Mouse (Mus musculus) naive thymus-derived CD4-positive, alpha-beta T cell, adult 2 months (primary cell): ENCODE data around the gene Traf3ip1.
A peak's percentile ranks its signal among the peaks of the same experiment; 100 is the strongest.

Experiments
- DNase-seq: peaks from one replicate; pipeline ENCODE4 v3.0.0-alpha.2; 2011; ENCODE audit warnings: low read depth

Gene Traf3ip1

DNA sequence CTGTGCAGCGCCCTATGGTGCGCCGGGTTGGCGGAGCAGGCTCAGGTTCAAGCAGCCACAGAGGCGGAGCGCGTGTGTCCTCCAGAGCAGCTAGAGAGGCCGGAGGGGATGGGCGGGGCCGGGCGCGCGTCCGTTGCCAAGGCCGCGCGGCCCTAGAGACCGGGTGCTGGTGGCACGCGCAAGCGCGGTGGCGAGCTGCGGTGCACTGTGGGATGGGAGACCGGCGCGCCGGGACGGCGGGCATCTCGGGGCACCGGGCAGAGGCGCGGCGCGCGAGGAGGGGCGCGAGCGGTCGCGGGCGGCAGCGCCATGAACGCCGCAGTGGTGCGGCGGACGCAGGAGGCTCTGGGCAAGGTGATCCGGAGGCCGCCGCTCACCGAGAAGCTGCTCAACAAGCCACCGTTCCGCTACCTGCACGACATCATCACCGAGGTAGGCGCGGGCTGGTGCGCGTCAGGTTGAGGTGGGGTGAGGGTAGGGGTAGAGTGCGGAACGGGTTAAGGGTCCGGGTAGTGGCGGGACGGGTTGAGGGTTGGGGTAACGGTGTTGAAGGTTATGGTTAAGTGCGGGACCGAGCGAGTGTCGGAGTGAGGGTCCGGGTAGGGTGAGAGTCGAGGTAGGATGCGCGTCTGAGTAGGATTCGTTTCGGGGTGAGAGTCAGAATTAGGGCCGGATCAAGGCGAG, at the start of gene Traf3ip1:
Gene Traf3ip1, plus strand, starts transcription at position 191 of the 684 bp plus-strand sequence.
- DNase-seq, result peak; percentile 91

GRCm38 (mm10) chr1:91444841-91445830, 49.3 kb upstream of the Traf3ip1 start:
- no peak for DNase-seq

- DNase-seq, result no peak
These were observed 48.4 kb upstream of the Traf3ip1 start for GRCm38 (mm10) chr1:91446060-91446459.

DNA sequence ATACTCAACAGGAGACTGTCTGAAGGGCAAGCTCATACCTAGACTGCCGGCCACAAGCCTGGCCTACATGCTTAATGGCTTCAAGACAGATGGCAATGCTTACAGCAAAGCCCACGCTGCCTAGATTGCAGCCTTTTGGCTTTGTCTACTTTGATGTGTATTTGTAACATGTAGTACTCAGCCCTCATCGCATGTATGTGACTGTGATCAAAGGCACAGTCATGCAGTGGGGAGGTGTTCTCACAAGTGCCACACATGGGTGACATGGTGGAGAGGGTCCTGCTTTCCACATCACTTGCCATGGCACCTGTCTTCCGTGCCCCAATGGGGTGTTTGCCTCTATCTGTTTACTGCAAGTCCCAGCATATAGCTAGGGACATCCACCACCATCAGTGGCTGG, 47.9 kb upstream of the Traf3ip1 start:
- DNase-seq, result no peak

GRCm38 (mm10) chr1:91448688-91449087, 45.8 kb upstream of the Traf3ip1 start:
- no peak for DNase-seq

DNA sequence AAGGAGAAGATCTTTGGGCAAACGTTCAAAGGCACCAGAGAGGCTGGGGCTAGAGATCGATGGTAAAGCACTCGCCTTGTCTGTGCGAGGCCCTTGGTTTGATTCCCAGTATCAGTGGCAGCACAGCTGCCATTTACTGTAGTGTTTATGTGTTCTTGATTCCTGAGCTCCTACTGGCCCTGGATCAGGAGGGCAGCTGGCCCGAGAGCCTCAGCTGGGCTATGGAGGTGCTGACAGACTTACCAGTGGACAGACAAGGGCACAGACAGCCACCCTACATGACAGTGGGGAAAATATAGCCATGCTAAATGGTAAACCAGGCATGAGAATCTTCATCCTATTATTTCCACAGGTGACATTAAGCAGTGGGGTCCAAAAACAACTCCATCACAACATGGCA, 43.6 kb upstream of the Traf3ip1 start:
- DNase-seq, result no peak

DNA sequence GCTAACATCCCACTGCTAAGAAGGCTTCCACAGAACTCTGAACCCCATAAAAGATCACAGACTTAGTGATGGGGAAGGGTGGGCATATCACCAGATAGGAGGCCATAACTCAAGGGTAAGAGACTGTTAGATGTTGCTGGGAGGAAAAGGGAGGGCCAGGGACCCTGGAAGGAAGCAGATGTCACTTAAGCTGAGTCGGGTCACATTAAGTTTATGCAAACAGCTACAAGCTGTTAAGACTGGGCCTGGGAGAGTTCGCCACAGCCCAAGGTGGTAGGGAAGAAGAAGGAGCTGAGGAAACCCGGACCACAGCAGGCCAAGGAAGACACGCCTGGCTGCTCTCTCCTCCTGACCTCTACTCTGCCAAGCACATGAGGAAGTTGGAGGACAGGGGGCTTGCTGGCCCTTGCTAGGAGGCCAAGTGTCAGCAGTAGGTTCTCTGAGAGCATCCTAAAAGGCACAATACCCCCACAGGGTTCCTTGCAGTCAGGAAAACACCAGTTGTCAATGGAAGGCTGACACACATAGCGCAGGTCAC, 42.8 kb upstream of the Traf3ip1 start:
- DNase-seq, result no peak

DNA sequence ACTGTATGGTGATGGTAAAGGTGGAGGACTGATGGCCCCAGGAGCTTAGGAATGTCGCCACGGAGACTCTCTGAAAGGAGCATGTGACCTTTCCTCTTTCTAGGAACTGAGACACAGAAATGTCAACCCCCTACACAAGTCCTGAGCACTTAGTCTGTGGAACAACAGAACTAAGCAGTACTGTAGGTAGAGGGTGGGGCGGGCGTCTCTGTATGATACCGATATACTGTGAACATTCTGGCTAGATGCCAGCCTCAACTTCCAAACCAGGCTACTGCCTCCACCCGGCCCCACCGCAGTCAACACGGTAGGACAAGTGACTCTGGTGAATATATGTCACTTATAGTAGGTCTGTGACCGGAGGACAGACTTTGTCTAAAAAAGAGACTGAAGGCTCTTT, 40.5 kb upstream of the Traf3ip1 start:
- no peak for DNase-seq

GRCm38 (mm10) chr1:91454366-91454765, 40.1 kb upstream of the Traf3ip1 start:
- DNase-seq, result no peak

DNA sequence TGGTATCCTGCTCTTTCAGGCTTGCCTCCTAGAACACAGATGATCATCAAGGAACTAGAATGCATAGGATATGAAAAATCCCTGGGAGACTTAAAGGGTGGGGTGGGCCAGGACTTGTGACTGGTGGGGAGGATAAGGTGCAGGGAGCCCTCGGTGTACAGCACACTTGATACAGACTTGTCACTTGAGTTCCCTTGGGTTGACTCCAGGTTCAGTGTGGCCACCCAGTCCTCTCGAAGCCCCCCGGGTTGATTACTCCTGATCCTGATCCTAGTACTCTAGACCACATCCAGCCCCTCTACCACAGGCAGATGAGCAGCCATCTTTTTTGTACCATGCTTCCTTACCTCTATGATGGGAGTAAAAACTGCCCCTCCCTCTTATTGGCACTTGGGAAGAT, 39.5 kb upstream of the Traf3ip1 start:
- DNase-seq, result no peak

GRCm38 (mm10) chr1:91455661-91456161, 38.7 kb upstream of the Traf3ip1 start:
- DNase-seq, result no peak

- DNase-seq, result no peak
These were observed 38.1 kb upstream of the Traf3ip1 start for GRCm38 (mm10) chr1:91456301-91456801.

DNA sequence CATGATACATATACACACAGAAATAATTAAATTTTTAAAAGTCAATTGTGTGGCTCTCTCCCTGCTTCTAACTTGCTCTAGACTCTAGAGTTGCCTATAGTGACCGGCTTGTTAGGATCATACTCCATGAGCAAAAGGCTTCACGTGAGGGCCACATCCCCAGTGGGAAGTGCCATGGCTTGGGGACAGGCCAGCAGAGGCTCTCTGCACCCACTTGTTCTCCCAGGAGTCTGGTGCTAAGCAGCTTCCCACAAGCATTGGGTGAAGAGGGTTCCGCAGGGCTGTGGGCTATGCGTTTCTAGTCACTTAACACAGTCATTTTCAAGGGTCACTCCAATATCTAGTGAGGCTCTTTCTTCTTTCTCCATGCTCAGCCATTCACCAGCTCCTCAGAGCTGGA, 37.3 kb upstream of the Traf3ip1 start:
- no peak for DNase-seq

DNA sequence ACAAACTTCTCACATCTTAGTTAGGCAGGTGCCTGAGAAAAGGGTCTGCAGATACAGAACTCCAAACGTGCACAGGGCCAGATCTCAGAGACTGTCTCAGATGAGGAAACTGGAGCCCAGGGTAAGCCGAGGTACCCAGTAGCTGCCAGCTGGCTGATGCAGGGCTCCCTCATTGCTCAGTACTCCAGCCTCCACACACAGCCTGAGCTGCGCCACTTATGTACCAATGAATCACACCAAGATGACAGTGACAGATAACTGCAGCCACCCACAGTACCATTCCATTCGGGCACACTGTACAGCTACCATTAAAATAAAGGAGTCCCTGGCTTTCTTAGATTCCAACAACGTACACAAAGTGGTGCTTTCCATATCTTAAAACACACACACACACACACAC, 36.7 kb upstream of the Traf3ip1 start:
- peak; percentile 28 for DNase-seq

GRCm38 (mm10) chr1:91458223-91458861, 36.1 kb upstream of the Traf3ip1 start:
- DNase-seq, result peak; percentile 43

- peak; percentile 100 for DNase-seq
These were observed 35.2 kb upstream of the Traf3ip1 start, which contains the start of gene Per2 for GRCm38 (mm10) chr1:91459059-91459809. Per2 (minus strand) TSS chr1:91459324.

DNA sequence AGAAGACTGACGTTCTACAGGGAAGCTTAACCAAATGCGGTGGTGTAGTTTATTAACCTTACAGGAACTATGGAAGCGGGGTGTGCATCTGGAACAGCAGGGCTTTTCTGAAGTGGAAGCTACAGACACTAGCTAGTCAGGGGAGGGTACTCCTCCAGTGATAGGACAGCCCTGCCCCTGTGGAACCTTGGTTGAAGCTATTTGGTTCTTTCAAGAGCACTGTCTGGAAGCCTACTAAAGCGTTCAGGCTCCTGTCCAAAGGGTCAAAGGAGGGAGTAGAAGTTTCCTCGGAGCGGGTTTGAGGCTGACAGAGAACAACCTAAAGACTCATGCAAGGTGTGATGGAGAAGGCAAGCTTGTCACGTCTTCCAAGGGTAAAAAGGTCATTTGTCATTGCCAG, 34.4 kb upstream of the Traf3ip1 start:
- DNase-seq, result no peak

DNA sequence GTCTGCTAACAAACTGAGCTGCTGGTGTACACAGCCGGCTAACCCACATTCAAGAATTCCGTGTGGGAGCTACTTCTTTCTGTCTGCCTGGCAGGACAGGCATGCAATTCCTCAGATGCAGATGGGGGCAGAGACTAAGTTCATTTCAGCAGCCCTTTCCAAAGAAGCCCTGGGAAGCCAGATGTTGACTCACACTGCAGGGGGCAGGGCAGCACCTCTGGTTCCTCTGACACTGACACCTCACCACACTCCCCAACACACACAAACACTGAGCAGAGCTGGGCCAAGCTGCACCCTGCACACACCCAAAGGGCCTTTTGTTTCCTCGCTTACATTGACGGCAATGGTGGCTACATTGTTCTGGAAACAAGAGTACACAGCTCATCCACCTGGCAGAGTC, 33.9 kb upstream of the Traf3ip1 start:
- DNase-seq, result peak; percentile 28

DNA sequence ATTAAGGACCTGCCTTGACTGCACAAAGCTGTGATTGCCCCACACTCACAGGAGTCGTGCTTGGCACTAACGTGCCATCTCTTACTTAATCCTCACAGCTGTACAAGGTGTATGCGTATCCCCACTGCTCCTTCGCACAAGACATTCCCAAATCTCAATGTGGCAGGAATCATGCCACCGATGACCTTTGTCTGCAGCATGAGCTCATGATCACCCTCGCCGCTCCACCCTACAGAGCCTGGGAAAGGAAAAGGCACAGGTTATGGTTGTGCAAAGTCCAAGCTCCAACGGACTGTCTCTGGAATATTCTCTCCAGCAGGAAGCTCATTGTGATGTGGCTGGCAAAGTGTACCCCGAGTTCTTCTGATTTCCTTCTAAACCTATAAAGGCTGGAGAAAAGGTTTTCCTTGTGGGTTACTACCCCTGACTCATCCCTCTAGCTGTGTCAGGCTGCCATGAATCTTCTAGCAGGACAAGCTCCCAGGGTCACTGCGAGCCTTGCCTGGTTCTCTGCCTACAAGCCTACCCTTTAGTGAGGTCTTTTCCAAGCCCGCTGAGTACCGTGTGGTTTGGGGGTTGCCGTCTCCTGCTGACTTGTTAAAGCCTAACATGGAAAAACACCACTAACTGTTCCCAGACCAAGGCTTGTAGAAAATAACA, 31.0 kb upstream of the Traf3ip1 start:
- DNase-seq, result no peak

DNA sequence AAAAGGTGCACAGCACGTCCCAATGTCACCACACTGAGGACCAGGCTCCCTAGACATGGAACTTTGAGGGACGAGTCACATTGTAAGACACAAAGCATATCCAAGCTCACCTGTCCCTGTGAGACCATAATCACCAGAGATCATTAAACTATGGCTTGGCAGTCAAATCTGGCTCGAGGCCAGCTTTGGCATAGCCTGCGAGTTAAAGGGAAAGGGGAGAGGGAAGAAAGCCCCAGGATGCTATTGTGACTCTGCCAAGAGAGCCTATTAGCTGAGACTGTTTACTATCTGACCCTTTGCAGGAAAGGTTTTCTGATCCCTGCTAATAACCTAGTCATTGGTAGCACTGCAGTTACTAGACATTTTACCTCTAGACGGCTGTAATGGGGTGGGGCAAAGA, 30.0 kb upstream of the Traf3ip1 start:
- DNase-seq, result no peak

DNA sequence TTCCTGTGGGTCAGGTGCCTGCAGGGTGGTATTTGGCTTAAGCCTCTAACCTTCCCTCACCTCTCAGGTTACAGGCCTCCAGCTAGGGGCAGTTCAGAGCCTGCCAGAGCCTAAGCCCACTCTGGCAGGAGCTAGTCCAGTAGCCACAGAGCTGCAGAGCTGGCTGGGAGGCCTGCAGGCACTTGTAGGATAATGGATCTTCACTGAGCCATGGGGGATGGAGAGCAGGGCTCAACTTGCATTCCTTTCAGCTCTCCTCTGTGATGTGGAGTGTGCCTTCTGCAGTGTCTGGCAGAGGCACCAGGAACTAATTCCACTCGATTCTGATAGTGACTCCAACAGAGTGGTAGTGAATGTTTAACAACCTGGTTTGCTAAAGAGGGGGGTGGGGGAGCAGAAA, 29.2 kb upstream of the Traf3ip1 start:
- DNase-seq, result no peak
